Mouse (Mus musculus): ENCODE measurements around the gene Catsper1. TPM values are rescaled to one million over a fixed set of nuclear protein-coding genes. Genes with fewer than 3 reads are reported as not detected.
A peak's percentile ranks its signal among the peaks of the same experiment; 100 is the strongest.

Catsper1 gene
- polyA plus RNA-seq (2012; rRNA removed), result 219 and 262 TPM in 2 replicates

DNA sequence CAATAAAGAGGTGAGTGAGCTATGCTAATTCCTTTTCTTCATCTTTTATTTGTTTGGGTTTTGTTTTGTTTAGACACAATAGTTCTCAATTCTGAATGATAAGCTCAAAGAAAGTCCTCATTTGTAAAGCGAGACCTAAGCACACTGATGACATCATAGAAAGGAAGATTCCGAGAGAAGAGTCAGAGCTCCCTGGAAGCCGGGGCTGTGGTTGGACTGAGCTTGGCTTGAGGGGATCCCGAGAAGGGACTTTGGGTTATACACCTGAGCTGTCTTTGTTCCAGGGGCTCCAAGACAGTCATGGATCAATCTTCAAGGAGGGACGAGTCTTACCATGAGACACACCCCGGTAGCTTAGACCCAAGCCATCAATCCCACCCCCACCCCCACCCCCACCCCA, at the start of gene Catsper1:
Catsper1 (plus strand) TSS at position 301 of the 400 bp plus-strand sequence.
- TF ChIP-seq POLR2A (IDR thresholded peaks at IDR 0.05; ENCODE audit: control insufficient read depth, low read depth, low read length) (peak; percentile 38; the same call in 1 of the 2 replicates), CTCF (IDR thresholded peaks at IDR 0.05; ENCODE audit: control insufficient read depth, insufficient read depth, insufficient replicate concordance, low read depth, low read length) (no peak)
- H3K4me3 ChIP-seq (ENCODE audit: control insufficient read depth, low read depth, low read length), result peak within 1 kb of the TSS; percentile 79

GRCm38 (mm10) chr19:5294972-5295735, 40.4 kb upstream of the Catsper1 start, which contains the start of gene Sf3b2:
Gene Sf3b2 (minus strand): TSS chr19:5295455.
- Histone ChIP-seq H3K4me1 (ENCODE audit: control insufficient read depth, insufficient read depth, low read length) (peaks cover 17% of the 10 kb centered on the region), H3K36me3 (ENCODE audit: control insufficient read depth, insufficient read depth, low read length) (peaks cover 4% of the 10 kb centered on the region), H3K27ac (ENCODE audit: control insufficient read depth, insufficient read depth, low read depth, low read length) (peak within 1 kb of the TSS; percentile 98), H3K4me3 (ENCODE audit: control insufficient read depth, low read depth, low read length) (peak within 1 kb of the TSS; percentile 99), H3K27me3 (ENCODE audit: control insufficient read depth, insufficient read depth, low read length) (no peaks in the 10 kb centered on the region; the same call in none of the 2 replicates)
- TF ChIP-seq CTCF (IDR thresholded peaks at IDR 0.05; ENCODE audit: control insufficient read depth, insufficient read depth, insufficient replicate concordance, low read depth, low read length), result peak; percentile 71; the same call in 1 of the 2 replicates
- TF ChIP-seq POLR2A (IDR thresholded peaks at IDR 0.05; ENCODE audit: control insufficient read depth, low read depth, low read length), result peak; percentile 85

More for the DNA sequence above, at the start of gene Catsper1:
- no peaks in the 10 kb centered on the region for H3K36me3 ChIP-seq (ENCODE audit: control insufficient read depth, insufficient read depth, low read length)
- H3K27ac ChIP-seq (ENCODE audit: control insufficient read depth, insufficient read depth, low read depth, low read length), result no peak within 1 kb of the TSS
- H3K4me1 ChIP-seq (ENCODE audit: control insufficient read depth, insufficient read depth, low read length), result no peaks in the 10 kb centered on the region; the same call in 1 of the 2 replicates
- H3K27me3 ChIP-seq (ENCODE audit: control insufficient read depth, insufficient read depth, low read length), result no peaks in the 10 kb centered on the region

GRCm38 (mm10) chr19:5295736-5296075, 39.8 kb upstream of the Catsper1 start:
- TF ChIP-seq CTCF (IDR thresholded peaks at IDR 0.05; ENCODE audit: control insufficient read depth, insufficient read depth, insufficient replicate concordance, low read depth, low read length), result no peak
- TF ChIP-seq POLR2A (IDR thresholded peaks at IDR 0.05; ENCODE audit: control insufficient read depth, low read depth, low read length), result no peak
- H3K27me3 ChIP-seq (ENCODE audit: control insufficient read depth, insufficient read depth, low read length), result no peaks in the 10 kb centered on the region; the same call in none of the 2 replicates
- H3K4me1 ChIP-seq (ENCODE audit: control insufficient read depth, insufficient read depth, low read length), result peaks cover 17% of the 10 kb centered on the region
- peak overlapping the region; percentile 99 for H3K4me3 ChIP-seq (ENCODE audit: control insufficient read depth, low read depth, low read length)
- peaks cover 2% of the 10 kb centered on the region for H3K36me3 ChIP-seq (ENCODE audit: control insufficient read depth, insufficient read depth, low read length)
- H3K27ac ChIP-seq (ENCODE audit: control insufficient read depth, insufficient read depth, low read depth, low read length), result peak overlapping the region; percentile 68

DNA sequence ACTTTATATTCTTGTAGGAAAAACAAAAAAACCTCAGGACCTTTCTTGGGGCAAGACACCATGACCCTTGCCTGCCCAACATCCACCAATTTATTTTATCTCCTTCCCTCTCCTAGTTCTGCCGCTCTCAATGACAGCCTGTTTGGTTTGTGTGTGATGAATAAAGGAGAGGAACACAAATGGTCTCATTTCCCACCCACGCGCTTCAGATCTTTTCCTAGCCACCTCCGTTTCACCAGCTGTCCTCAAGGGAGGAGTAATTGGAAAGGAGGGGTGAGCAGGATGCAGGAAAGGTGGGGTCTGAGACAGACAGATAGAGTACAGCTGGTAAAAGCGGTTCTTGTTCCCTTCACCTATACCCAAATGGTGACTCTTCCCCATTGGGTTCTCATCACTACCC, 38.9 kb upstream of the Catsper1 start:
- TF ChIP-seq CTCF (IDR thresholded peaks at IDR 0.05; ENCODE audit: control insufficient read depth, insufficient read depth, insufficient replicate concordance, low read depth, low read length) (no peak), POLR2A (IDR thresholded peaks at IDR 0.05; ENCODE audit: control insufficient read depth, low read depth, low read length) (no peak)
- H3K27me3 ChIP-seq (ENCODE audit: control insufficient read depth, insufficient read depth, low read length), result no peaks in the 10 kb centered on the region; the same call in none of the 2 replicates
- H3K27ac ChIP-seq (ENCODE audit: control insufficient read depth, insufficient read depth, low read depth, low read length), result no peak overlapping the region
- no peaks in the 10 kb centered on the region; the same call in none of the 2 replicates for H3K36me3 ChIP-seq (ENCODE audit: control insufficient read depth, insufficient read depth, low read length)
- peaks cover 17% of the 10 kb centered on the region for H3K4me1 ChIP-seq (ENCODE audit: control insufficient read depth, insufficient read depth, low read length)
- H3K4me3 ChIP-seq (ENCODE audit: control insufficient read depth, low read depth, low read length), result no peak overlapping the region

DNA sequence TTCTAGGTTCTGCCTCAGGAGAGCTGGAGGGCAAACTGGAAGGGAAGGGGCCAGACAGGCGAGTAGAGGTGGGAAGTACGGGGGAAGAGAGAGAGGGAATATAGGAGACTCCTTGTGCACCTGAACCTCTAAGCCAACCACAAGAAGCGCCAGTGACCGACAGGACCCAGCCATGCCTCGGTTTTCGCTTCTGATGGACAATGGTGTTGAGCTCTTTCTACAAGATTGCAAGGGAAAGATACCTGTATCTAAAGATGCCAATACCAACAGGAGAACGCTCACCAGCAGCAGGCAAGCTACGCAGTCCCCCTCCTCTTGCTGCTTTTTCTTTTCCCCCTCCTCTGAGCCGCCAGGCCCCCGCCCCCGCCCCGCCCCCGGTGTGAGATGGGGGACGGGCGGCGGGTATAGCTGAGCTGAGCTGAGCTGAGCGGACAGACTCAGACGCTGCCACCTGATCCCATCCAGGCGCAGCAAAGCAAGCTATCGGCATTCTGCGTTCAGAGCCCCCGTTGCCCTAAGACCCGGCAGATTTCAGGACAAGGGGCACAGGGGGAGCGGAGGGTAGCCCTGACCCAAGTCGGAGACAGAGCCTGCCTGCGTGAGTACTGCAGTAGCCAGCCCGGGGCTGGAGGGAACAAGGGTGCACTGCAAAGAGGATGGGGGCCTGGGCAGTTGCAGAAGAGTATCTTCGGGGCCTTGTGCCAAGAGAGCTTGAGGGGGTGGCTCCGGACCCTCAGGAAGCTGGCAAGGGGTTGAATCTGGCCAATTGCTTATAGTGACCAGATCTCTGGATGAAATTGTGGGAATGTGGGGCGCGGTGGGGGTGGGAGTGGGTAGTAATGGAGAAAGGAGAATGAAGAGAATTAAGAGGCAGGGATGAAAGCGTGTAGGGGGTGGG, 37.4 kb upstream of the Catsper1 start, which contains the start of gene Gal3st3:
Gal3st3 (plus strand) TSS at position 429 of the 898 bp plus-strand sequence.
- Histone ChIP-seq H3K36me3 (ENCODE audit: control insufficient read depth, insufficient read depth, low read length) (no peaks in the 10 kb centered on the region; the same call in 1 of the 2 replicates), H3K4me1 (ENCODE audit: control insufficient read depth, insufficient read depth, low read length) (peaks cover 15% of the 10 kb centered on the region), H3K4me3 (ENCODE audit: control insufficient read depth, low read depth, low read length) (peak within 1 kb of the TSS; percentile 9; the same call in 1 of the 2 replicates), H3K27me3 (ENCODE audit: control insufficient read depth, insufficient read depth, low read length) (no peaks in the 10 kb centered on the region; the same call in none of the 2 replicates), H3K27ac (ENCODE audit: control insufficient read depth, insufficient read depth, low read depth, low read length) (no peak within 1 kb of the TSS)
- TF ChIP-seq POLR2A (IDR thresholded peaks at IDR 0.05; ENCODE audit: control insufficient read depth, low read depth, low read length) (no peak), CTCF (IDR thresholded peaks at IDR 0.05; ENCODE audit: control insufficient read depth, insufficient read depth, insufficient replicate concordance, low read depth, low read length) (no peak)

DNA sequence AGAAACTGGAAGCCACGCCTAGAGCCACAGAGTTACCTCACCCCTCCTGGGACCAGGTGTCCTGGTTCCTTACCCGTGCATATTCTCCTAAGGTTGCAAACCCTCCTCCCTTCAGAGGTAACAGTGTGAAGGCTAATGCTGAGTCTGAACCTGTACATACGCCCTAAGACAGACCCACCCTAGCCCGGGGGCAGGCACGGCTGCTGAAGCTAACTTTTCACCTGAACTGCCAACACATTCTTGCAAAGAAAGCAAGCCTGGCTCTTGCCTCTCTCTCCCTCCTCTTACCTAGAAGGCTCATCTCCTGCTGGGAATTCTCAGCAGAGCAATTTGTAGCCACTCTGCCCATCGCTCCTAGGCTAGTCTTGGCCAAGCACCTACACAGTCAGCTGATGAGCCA, 35.0 kb upstream of the Catsper1 start:
- Histone ChIP-seq H3K27me3 (ENCODE audit: control insufficient read depth, insufficient read depth, low read length) (no peaks in the 10 kb centered on the region; the same call in none of the 2 replicates), H3K27ac (ENCODE audit: control insufficient read depth, insufficient read depth, low read depth, low read length) (no peak overlapping the region)

More for the DNA sequence above, 35.0 kb upstream of the Catsper1 start:
- no peak overlapping the region for H3K4me3 ChIP-seq (ENCODE audit: control insufficient read depth, low read depth, low read length)
- no peak for TF ChIP-seq CTCF (IDR thresholded peaks at IDR 0.05; ENCODE audit: control insufficient read depth, insufficient read depth, insufficient replicate concordance, low read depth, low read length)
- TF ChIP-seq POLR2A (IDR thresholded peaks at IDR 0.05; ENCODE audit: control insufficient read depth, low read depth, low read length), result no peak
- no peaks in the 10 kb centered on the region for H3K36me3 ChIP-seq (ENCODE audit: control insufficient read depth, insufficient read depth, low read length)
- peaks cover 9% of the 10 kb centered on the region for H3K4me1 ChIP-seq (ENCODE audit: control insufficient read depth, insufficient read depth, low read length)
